Mouse (Mus musculus) MEL (cell line): ENCODE results near the gene Eva1b. TPM values are rescaled to one million over a fixed set of nuclear protein-coding genes. Genes with fewer than 3 reads are reported as not detected.
"Not testable (repeated sequence)": the region's sequence is repeated elsewhere in the genome, so short reads cannot be mapped to it uniquely, and the experiment has no call there.

Experiments
- DNase-seq: peaks from one replicate; pipeline ENCODE4 v3.0.0; 2011; ENCODE audit warnings: low read depth, low spot score
- H3K27ac ChIP-seq: 2 replicates; pipeline ENCODE4 v1.5.1; 2012; ENCODE audit warnings: low read depth, mild to moderate bottlenecking, control low read depth, low read length, moderate library complexity; ENCODE audit not compliant: control insufficient read depth
- H3K27me3 ChIP-seq, 2 experiments: fragments of 150-350 bp in 1 of 2; sonication (generic) in 1 of 2; 2 replicates each; pipeline ENCODE4 v1.6.1; 2012; ENCODE audit warnings: low read length in 2 of 2, mild to moderate bottlenecking in 2 of 2, improper control_type of control experiment in 1 of 2, moderate library complexity in 1 of 2; ENCODE audit not compliant: insufficient read depth in 2 of 2, control insufficient read depth in 1 of 2
- H3K36me3 ChIP-seq, 2 experiments: 2 replicates each; pipeline ENCODE4 v1.6.1; 2012 to 2014; ENCODE audit warnings: low read length in 2 of 2, improper control_type of control experiment in 1 of 2, inconsistent platforms in 1 of 2, mild to moderate bottlenecking in 1 of 2; ENCODE audit not compliant: insufficient read depth in 2 of 2, control insufficient read depth in 1 of 2
- H3K4me1 ChIP-seq, 2 experiments: fragments of 150-350 bp in 1 of 2; sonication (generic) in 1 of 2; 2 replicates each; pipeline ENCODE4 v1.6.1; 2012; ENCODE audit warnings: low read length in 2 of 2, improper control_type of control experiment in 1 of 2, mild to moderate bottlenecking in 1 of 2; ENCODE audit not compliant: insufficient read depth in 2 of 2, control insufficient read depth in 1 of 2
- H3K4me3 ChIP-seq, 2 experiments: fragments of 150-350 bp in 1 of 2; sonication (generic) in 1 of 2; 2 replicates each; pipeline ENCODE4 v1.5.1; 2012; ENCODE audit warnings: low read depth in 2 of 2, low read length in 2 of 2, mild to moderate bottlenecking in 2 of 2, moderate library complexity in 2 of 2, control low read depth in 1 of 2, improper control_type of control experiment in 1 of 2; ENCODE audit not compliant: control insufficient read depth in 1 of 2, insufficient read depth in 1 of 2
- H3K79me2 ChIP-seq: 2 replicates; pipeline ENCODE4 v1.6.1; 2012; ENCODE audit warnings: mild to moderate bottlenecking, low read length, moderate library complexity; ENCODE audit not compliant: control insufficient read depth, poor library complexity, insufficient read depth
- H3K9ac ChIP-seq: 2 replicates; pipeline ENCODE4 v1.6.1; 2012; ENCODE audit warnings: low read depth, mild to moderate bottlenecking, control low read depth, low read length, moderate library complexity; ENCODE audit not compliant: control insufficient read depth, poor library complexity, severe bottlenecking
- H3K9me3 ChIP-seq: fragments of 150-350 bp; sonication (generic); replicated peaks from 2 replicates; pipeline ENCODE4 v1.6.1; 2012; ENCODE audit warnings: mild to moderate bottlenecking, low read length, improper control_type of control experiment, moderate library complexity; ENCODE audit not compliant: insufficient read depth
- CTCF ChIP-seq, 3 experiments: IDR thresholded peaks in 2 of 3; conservative IDR thresholded peaks in 1 of 3; 2 replicates each; pipeline ENCODE4 v1.5.1; 2011 to 2012; ENCODE audit warnings: low read length in 3 of 3, low read depth in 2 of 3, mild to moderate bottlenecking in 2 of 3, improper control_type of control experiment in 1 of 3, inconsistent platforms in 1 of 3, mixed read lengths in 1 of 3, moderate library complexity in 1 of 3; ENCODE audit not compliant: control insufficient read depth in 1 of 3, insufficient read depth in 1 of 3, poor library complexity in 1 of 3, severe bottlenecking in 1 of 3
- E2F4 ChIP-seq: IDR thresholded peaks from 2 replicates; pipeline ENCODE4 v1.6.1; 2011; ENCODE audit warnings: low read depth, low read length, improper control_type of control experiment, borderline replicate concordance
- ELF1 ChIP-seq: IDR thresholded peaks from 2 replicates; pipeline ENCODE4 v1.6.1; 2014; ENCODE audit warnings: low read depth, mild to moderate bottlenecking, inconsistent platforms, low read length, improper control_type of control experiment, moderate library complexity
- ETS1 ChIP-seq: IDR thresholded peaks from 2 replicates; pipeline ENCODE4 v1.6.1; 2012; ENCODE audit warnings: low read depth, mild to moderate bottlenecking, inconsistent platforms, low read length, improper control_type of control experiment, moderate library complexity
- HCFC1 ChIP-seq: IDR thresholded peaks from 2 replicates; pipeline ENCODE4 v1.6.1; 2012; ENCODE audit warnings: low read depth, mild to moderate bottlenecking, inconsistent platforms, low read length, improper control_type of control experiment, moderate library complexity
- KAT2A ChIP-seq: conservative IDR thresholded peaks from 2 replicates; pipeline ENCODE4 v1.6.1; 2012; ENCODE audit warnings: low read depth, low read length, improper control_type of control experiment, inconsistent platforms
- MAZ ChIP-seq: IDR thresholded peaks from 2 replicates; pipeline ENCODE4 v1.6.1; 2012; ENCODE audit warnings: low read depth, mild to moderate bottlenecking, inconsistent platforms, low read length, improper control_type of control experiment
- MYC ChIP-seq: IDR thresholded peaks from 2 replicates; pipeline ENCODE4 v1.6.1; 2011; ENCODE audit warnings: low read depth, mild to moderate bottlenecking, low read length, improper control_type of control experiment, moderate library complexity
- POLR2AphosphoS2 ChIP-seq: IDR thresholded peaks from 2 replicates; pipeline ENCODE4 v1.6.1; 2011; ENCODE audit warnings: low read length, improper control_type of control experiment
- RAD21 ChIP-seq: IDR thresholded peaks from 2 replicates; pipeline ENCODE4 v1.6.1; 2011; ENCODE audit warnings: mild to moderate bottlenecking, low read depth, low read length, improper control_type of control experiment
- RCOR1 ChIP-seq: IDR thresholded peaks from 2 replicates; pipeline ENCODE4 v1.6.1; 2012; ENCODE audit warnings: low read depth, mild to moderate bottlenecking, inconsistent platforms, low read length, improper control_type of control experiment
- SIN3A ChIP-seq: IDR thresholded peaks from 2 replicates; pipeline ENCODE4 v1.6.1; 2012; ENCODE audit warnings: low read length, improper control_type of control experiment, inconsistent platforms
- SMC3 ChIP-seq: IDR thresholded peaks from 2 replicates; pipeline ENCODE4 v1.6.1; 2011; ENCODE audit warnings: low read depth, low read length, improper control_type of control experiment
- TBP ChIP-seq: IDR thresholded peaks from 2 replicates; pipeline ENCODE4 v1.8.0; 2011; ENCODE audit warnings: low read depth, low read length, improper control_type of control experiment
- UBTF ChIP-seq: IDR thresholded peaks from 2 replicates; pipeline ENCODE4 v1.6.1; 2012; ENCODE audit warnings: low read depth, mild to moderate bottlenecking, inconsistent platforms, low read length, improper control_type of control experiment, moderate library complexity, borderline replicate concordance; ENCODE audit not compliant: insufficient read depth
- ZNF384 ChIP-seq: IDR thresholded peaks from 2 replicates; pipeline ENCODE4 v1.6.1; 2012; ENCODE audit warnings: low read depth, mild to moderate bottlenecking, inconsistent platforms, low read length, improper control_type of control experiment
- polyA plus RNA-seq, 2 experiments: library from polyadenylated mRNA; stranded (reverse) in 1 of 2; unstranded in 1 of 2; fragments of >175 nt in 1 of 2; fragments of >200 nt in 1 of 2; gene quantifications; 2 replicates each; pipeline versions ENCODE4 v1.2.1 to v1.2.4; 2012; ENCODE audit warnings: low replicate concordance in 2 of 2, low read depth in 1 of 2; ENCODE audit not compliant: insufficient read length in 2 of 2, insufficient read depth in 1 of 2, missing spikeins in 1 of 2
- total RNA-seq: library from RNA; depleted of rRNA; stranded (reverse); fragments of 300-350 nt; gene quantifications from 2 replicates; pipeline ENCODE4 v1.2.3, GENCODE M21; 2012

The Eva1b gene
- total and polyA plus RNA-seq, 3 experiments, result 9.6 to 12.2 TPM; not detected in 1

- peaks cover 4% of the 10 kb centered on the region; the same call in 1 of the 2 replicates for H3K79me2 ChIP-seq
- no peaks in the 10 kb centered on the region for H3K9me3 ChIP-seq
- no peak overlapping the region for H3K9ac ChIP-seq
- TF ChIP-seq MYC (no peak), KAT2A (no peak), RAD21 (no peak), ETS1 (no peak), HCFC1 (no peak)
- DNase-seq, result no peak
- no peak overlapping the region for H3K27ac ChIP-seq
- H3K4me3 ChIP-seq, result no peak overlapping the region
- H3K4me1 ChIP-seq, result no peaks in the 10 kb centered on the region
- no peaks in the 10 kb centered on the region for H3K27me3 ChIP-seq
- peaks cover 0 to 56% of the 10 kb centered on the region in 2 experiments; a peak in 2 of 4 replicates for H3K36me3 ChIP-seq
Observed at GRCm38 (mm10) chr4:126173800-126174199, 26.3 kb downstream of the Eva1b start.

- not testable (repeated sequence) for H3K9me3 ChIP-seq, H3K27me3 ChIP-seq, DNase-seq, H3K79me2 ChIP-seq, H3K4me1 ChIP-seq, H3K27ac ChIP-seq, H3K4me3 ChIP-seq, H3K9ac ChIP-seq
- H3K36me3 ChIP-seq, result peaks cover 0 to 55% of the 10 kb centered on the region in 2 experiments; a peak in 2 of 4 replicates
Observed at GRCm38 (mm10) chr4:126175980-126176379, 28.4 kb downstream of the Eva1b start.

- Histone ChIP-seq H3K9ac (no peak overlapping the region), H3K36me3 (peaks cover 0 to 65% of the 10 kb centered on the region in 2 experiments; a peak in 2 of 4 replicates), H3K79me2 (peaks cover 10% of the 10 kb centered on the region; the same call in 1 of the 2 replicates), H3K4me3 (no peak overlapping the region), H3K4me1 (no peaks in the 10 kb centered on the region), H3K9me3 (no peaks in the 10 kb centered on the region), H3K27ac (no peak overlapping the region), H3K27me3 (no peaks in the 10 kb centered on the region)
- peak; percentile 55 for DNase-seq
- TF ChIP-seq ELF1, result no peak
- peak; percentile 46 to 60 (median 48) for TF ChIP-seq CTCF (IDR thresholded peaks at IDR 0.05 in 2 of 3, conservative IDR thresholded peaks at IDR 0.05 in 1 of 3; ENCODE audit: control insufficient read depth in 1 of 3, insufficient read depth in 1 of 3, low read depth in 2 of 3, low read length in 3 of 3, poor library complexity in 1 of 3, severe bottlenecking in 1 of 3)
- TF ChIP-seq KAT2A, result no peak
- no peak for TF ChIP-seq SIN3A
- no peak for TF ChIP-seq TBP
- no peak for TF ChIP-seq RCOR1
- no peak for TF ChIP-seq MAZ
- TF ChIP-seq ZNF384, result no peak
- no peak for TF ChIP-seq UBTF
- TF ChIP-seq E2F4, result no peak
- TF ChIP-seq SMC3, result peak; percentile 41
- 0 out of 2 replicates have a peak, but pooled peaks have one; percentile 32 for TF ChIP-seq MYC
- TF ChIP-seq POLR2AphosphoS2, result 0 out of 2 replicates have a peak, but pooled peaks have one; percentile 43
- TF ChIP-seq RAD21, result peak; percentile 29
Observed at GRCm38 (mm10) chr4:126181170-126181957, 33.8 kb downstream of the Eva1b start.
